Mouse (Mus musculus): Measurements from ENCODE around the gene Zfp128.

- no peak for TF ChIP-seq CTCF (IDR thresholded peaks at IDR 0.05; ENCODE audit: low read depth)
- no peak for TF ChIP-seq EP300 (optimal IDR thresholded peaks at IDR 0.05)
Measured at GRCm38 (mm10) chr7:12891334-12891733, 10.4 kb downstream of the Zfp128 start.

Data from stomach, postnatal 0 days (tissue).